Mouse (Mus musculus) lung, embryonic 14.5 days (tissue): ENCODE data around the gene Entpd7. TPM values are rescaled to one million over a fixed set of nuclear protein-coding genes. Genes with fewer than 3 reads are reported as not detected.

Experiments used
- ATAC-seq: fragments of 200-750 bp; cut with Nextera tagmentation; 2 replicates; pipeline ENCODE4 v1.8.0; 2017; ENCODE audit warnings: mild to moderate bottlenecking, moderate TSS enrichment, moderate library complexity; ENCODE audit not compliant: insufficient read depth
- DNase-seq: peaks from one replicate; pipeline ENCODE4 v3.0.0-alpha.2; 2015
- H3K27ac ChIP-seq: fragments of 300-500 bp; sonication (generic); 2 replicates; pipeline ENCODE4 v1.5.1; 2014; ENCODE audit warnings: low read depth, mild to moderate bottlenecking, moderate library complexity
- H3K27me3 ChIP-seq: fragments of 300-500 bp; sonication (generic); 2 replicates; pipeline ENCODE4 v1.6.1; 2014; ENCODE audit warnings: low read length, control low read depth; ENCODE audit not compliant: insufficient read depth
- H3K36me3 ChIP-seq: fragments of 300-500 bp; sonication (generic); 2 replicates; pipeline ENCODE4 v1.6.1; 2014; ENCODE audit warnings: control low read depth; ENCODE audit not compliant: insufficient read depth
- H3K4me1 ChIP-seq: fragments of 300-500 bp; sonication (generic); 2 replicates; pipeline ENCODE4 v1.6.1; 2014; ENCODE audit warnings: antibody characterized with exemption, control low read depth; ENCODE audit not compliant: insufficient read depth
- H3K4me2 ChIP-seq: fragments of 300-500 bp; sonication (generic); 2 replicates; pipeline ENCODE4 v1.6.1; 2014; ENCODE audit warnings: mild to moderate bottlenecking
- H3K4me3 ChIP-seq: fragments of 300-500 bp; sonication (generic); 2 replicates; pipeline ENCODE4 v1.5.1; 2014; ENCODE audit warnings: low read depth, low read length
- H3K9ac ChIP-seq: fragments of 300-500 bp; sonication (generic); 2 replicates; pipeline ENCODE4 v1.6.1; 2014
- H3K9me3 ChIP-seq: fragments of 300-500 bp; sonication (generic); 2 replicates; pipeline ENCODE4 v1.6.1; 2016; ENCODE audit warnings: low read depth, low read length, control low read depth
- CTCF ChIP-seq: IDR thresholded peaks from 2 replicates; pipeline ENCODE4 v1.5.1; 2016; ENCODE audit warnings: antibody characterized with exemption, low read depth
- WGBS: fragments of 180-500 bp; shearing (Covaris S2); extraction: QIAGEN DNeasy Blood & Tissue Kit; methylation state at CpG from one replicate; pipeline ENCODE4 v1.1.7; 2014; 5-methylcytosine and 5-hydroxymethylcytosine counted together
- polyA plus RNA-seq: library from polyadenylated mRNA; unstranded; fragments of >200 nt; fragmentation: Nextera tagmentation; extraction: Ambion mirVana; gene quantifications from 2 replicates; pipeline ENCODE4 v1.2.1, GENCODE M21; 2014

Gene Entpd7
- polyA plus RNA-seq, 1 experiment from 2014 or later, result 15.2 TPM

DNA sequence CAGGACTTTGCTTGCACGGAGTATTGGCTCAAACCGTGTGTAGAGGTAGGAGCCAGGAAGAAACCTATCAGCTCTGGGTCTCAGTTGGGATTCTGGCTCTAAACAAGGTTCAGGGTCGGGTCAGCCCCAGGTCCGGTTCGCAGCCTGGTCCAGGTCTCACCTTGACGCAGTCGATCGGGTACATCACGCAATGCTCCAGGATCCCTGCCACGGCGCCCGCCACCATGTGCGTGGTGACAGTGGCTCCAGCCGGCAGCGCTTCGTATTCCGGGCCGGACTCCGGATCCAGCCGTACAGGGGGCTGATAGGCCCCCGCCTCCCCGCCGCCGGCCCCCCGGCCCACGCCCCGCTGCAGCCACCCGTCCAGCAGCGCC is 15.2 kb upstream of the Entpd7 start:
- peak; percentile 19 for ATAC-seq

DNA sequence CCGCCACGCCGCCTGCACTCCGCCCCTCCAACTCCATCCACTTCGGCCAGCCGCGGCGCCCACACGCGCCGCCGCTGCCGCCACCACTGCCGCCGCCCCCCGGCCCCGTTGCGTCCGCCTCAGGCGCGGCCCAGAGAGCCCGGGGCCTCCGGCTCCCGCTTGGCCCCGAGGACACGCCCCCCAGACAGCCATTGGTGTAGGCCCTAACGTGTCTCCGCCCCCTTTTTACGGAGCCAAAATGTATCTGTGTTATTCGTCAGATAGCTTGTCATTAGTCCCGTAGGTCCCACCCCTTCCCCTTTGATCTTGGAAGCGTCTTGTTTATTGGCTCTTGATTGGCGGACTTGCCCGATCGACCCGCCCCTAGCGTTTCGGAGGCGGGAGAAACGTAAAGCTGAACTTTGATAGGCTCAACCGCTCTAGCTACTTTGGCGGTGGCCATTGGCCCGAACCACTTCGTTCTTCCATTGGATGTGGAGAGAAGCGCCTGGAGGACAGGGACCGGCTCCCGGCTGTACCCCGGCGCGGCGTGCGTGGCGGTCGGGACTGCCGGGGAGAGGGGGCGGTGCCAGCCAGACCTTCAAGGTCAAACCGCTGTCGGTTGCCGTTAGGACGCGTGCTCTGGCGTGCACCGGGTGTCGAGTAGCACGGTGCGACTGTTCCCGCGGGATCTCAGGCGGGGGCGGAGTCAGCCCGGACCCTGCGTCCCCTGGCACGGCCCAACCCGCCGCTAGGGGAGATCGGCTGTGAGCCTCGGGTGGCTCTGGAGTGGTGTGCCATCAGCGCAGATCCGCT is 14.5 kb upstream of the Entpd7 start, which contains the start of gene Slc25a28:
Slc25a28 (minus strand) TSS at position 152 of the 795 bp plus-strand sequence.
- Histone ChIP-seq H3K27me3 (no peaks in the 10 kb centered on the region), H3K9me3 (no peaks in the 10 kb centered on the region), H3K4me3 (peak within 1 kb of the TSS; percentile 86), H3K4me2 (peak within 1 kb of the TSS; percentile 94), H3K9ac (peak within 1 kb of the TSS; percentile 86), H3K27ac (peak within 1 kb of the TSS; percentile 97), H3K36me3 (no peaks in the 10 kb centered on the region), H3K4me1 (peaks cover 5% of the 10 kb centered on the region; the same call in 1 of the 2 replicates)
- WGBS, result under 1% methylated on average over 76 of the region's 79 CpGs
- ATAC-seq, result peak; percentile 97
- TF ChIP-seq CTCF, result peak; percentile 95
- peak; percentile 100 for DNase-seq

More for the DNA sequence above, 15.2 kb upstream of the Entpd7 start:
- under 1% methylated on average over 25 of the region's 29 CpGs for WGBS
- Histone ChIP-seq H3K4me3 (peak overlapping the region; percentile 86), H3K4me1 (peaks cover 5% of the 10 kb centered on the region; the same call in 1 of the 2 replicates), H3K27me3 (no peaks in the 10 kb centered on the region), H3K36me3 (peaks cover 3% of the 10 kb centered on the region; the same call in 1 of the 2 replicates), H3K9me3 (no peaks in the 10 kb centered on the region), H3K4me2 (peak overlapping the region; percentile 84), H3K27ac (peak overlapping the region; percentile 72), H3K9ac (peak overlapping the region; percentile 86)
- no peak for TF ChIP-seq CTCF
- no peak for DNase-seq

DNA sequence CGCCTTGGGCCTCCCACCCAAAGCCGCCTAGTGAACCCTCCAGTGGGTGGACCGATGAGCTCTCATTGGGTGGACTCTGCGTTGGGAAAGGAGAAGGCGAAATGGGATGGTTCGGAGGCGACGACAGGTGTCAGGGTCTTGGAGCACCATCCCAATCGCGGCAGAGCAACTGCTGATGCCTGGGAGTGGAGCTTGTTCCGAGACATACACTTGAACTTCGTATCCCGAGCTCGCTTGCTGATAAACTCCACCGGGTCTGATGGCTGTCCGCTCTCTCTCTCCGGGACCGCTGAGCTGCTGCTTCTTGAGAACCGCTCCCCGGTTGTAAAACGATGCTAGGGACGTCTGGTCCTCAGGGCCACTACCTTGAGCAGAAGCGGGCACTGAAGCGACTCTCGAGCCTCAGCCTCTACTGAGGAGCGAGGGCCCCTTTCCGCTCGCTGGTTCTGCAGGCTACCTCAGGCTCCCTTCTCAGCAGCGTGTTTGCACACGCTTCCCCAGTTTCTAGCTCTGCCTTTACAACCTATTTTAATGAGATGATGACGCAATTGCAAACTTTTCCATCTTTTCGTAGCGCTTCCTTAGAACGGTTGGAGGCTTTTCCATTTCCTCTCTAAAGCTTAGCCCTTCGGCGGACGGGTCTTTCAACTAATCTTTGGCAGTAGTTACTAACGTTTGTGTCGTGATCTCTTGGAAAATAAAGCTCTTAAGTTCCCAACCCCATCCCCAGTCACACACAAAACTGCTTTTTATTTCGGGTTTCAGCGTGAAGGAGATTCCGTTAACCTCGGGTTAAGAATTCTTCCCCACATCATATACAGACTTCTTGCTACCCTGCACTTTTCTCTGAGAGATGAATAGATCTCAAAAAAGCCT is 13.7 kb upstream of the Entpd7 start:
- DNase-seq (peak; percentile 67), ATAC-seq (peak; percentile 3; the same call in 1 of the 2 replicates)
- TF ChIP-seq CTCF, result no peak
- H3K9ac ChIP-seq, result peak overlapping the region; percentile 58
- H3K4me3 ChIP-seq, result peak overlapping the region; percentile 86
- H3K27ac ChIP-seq, result peak overlapping the region; percentile 97
- H3K4me1 ChIP-seq, result peaks cover 5% of the 10 kb centered on the region; the same call in 1 of the 2 replicates
- 2% methylated on average over 43 of the region's 43 CpGs for WGBS
- H3K27me3 ChIP-seq, result no peaks in the 10 kb centered on the region
- H3K4me2 ChIP-seq, result peak overlapping the region; percentile 94
- no peaks in the 10 kb centered on the region for H3K9me3 ChIP-seq
- no peaks in the 10 kb centered on the region for H3K36me3 ChIP-seq

DNA sequence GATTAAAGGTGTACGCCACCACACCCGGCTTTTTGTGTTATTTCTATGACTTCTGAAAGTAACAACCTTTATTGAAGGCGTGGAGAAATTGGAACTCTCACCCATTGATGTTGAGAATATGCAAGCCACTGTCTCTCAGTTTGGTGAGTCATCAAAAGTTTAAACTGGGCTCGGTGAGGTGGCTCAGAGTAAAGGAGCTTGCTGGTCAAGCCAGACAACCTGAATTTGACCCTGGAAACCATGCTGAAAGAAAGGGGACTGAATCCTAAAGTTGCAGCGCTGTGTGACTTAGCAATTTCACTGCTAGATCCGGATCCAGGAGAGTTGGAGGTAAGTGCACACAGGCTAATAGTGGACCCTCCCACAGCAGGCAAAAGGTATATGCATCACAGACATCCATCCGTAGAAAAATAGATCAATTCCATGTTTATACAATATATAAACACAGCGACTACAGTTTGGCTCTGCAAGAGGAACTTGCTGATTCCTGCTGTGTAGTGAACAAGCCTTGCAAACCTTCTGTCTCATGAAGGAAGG is 10.9 kb upstream of the Entpd7 start:
- Histone ChIP-seq H3K4me2 (no peak overlapping the region), H3K27me3 (no peaks in the 10 kb centered on the region), H3K4me3 (no peak overlapping the region), H3K9me3 (no peaks in the 10 kb centered on the region), H3K4me1 (0 out of 2 replicates have a peak, but pooled peaks cover 1% of the 10 kb centered on the region), H3K9ac (no peak overlapping the region), H3K27ac (no peak overlapping the region), H3K36me3 (no peaks in the 10 kb centered on the region)
- DNase-seq (no peak), ATAC-seq (no peak)
- no peak for TF ChIP-seq CTCF
- WGBS, result 63% methylated on average over 8 of the region's 8 CpGs

DNA sequence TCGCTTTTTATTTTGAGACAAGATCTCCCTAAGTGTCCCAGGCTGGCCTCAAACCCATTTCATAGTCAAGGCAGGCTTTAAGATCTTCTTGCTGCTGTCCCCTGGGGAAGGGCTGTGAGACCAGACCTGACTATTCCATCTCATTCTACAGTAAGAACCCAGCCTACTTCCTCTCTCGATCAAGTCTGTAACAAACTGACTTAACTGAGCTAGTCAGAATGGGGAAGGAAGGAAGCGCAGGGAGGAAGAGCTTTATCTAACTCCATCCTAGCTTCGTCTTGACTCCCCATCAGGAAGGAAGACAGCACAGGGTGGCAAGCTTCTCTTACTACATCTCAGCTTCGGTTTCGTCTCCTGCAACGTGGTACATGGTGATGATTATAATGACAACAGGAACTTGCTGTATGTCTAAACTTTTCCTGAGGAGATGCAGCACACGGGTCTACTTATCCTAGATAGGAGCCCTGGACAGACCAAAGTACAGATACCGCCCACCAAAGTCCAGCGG is 9.9 kb upstream of the Entpd7 start:
- DNase-seq, result no peak
- H3K4me1 ChIP-seq, result no peaks in the 10 kb centered on the region
- no peak overlapping the region for H3K27ac ChIP-seq
- ATAC-seq, result no peak
- H3K27me3 ChIP-seq, result no peaks in the 10 kb centered on the region
- H3K36me3 ChIP-seq, result no peaks in the 10 kb centered on the region
- H3K9me3 ChIP-seq, result no peaks in the 10 kb centered on the region
- H3K4me3 ChIP-seq, result no peak overlapping the region
- no peak overlapping the region for H3K4me2 ChIP-seq
- no peak overlapping the region for H3K9ac ChIP-seq
- WGBS, result 71% methylated on average over 10 of the region's 10 CpGs
- no peak for TF ChIP-seq CTCF

DNA sequence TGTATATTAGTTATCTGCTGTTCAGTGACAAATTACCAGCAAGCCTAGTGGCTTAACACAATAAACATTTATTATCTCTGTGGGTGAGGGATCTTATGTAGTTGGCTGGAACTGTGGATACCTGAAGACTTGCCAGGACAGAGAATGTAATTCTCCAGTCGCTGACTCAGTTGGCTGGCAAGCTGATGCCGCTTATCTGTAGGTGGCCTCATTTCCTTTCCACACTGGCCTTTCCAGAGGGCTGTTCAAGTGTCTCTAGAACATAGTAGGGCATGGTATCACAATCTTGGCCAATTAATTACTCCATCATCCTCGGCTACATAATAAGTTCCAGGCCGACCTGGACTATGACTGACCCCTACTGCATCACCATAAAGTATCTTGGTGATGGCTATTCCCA is 7.9 kb upstream of the Entpd7 start:
- DNase-seq, result no peak
- Histone ChIP-seq H3K27ac (no peak overlapping the region), H3K9ac (no peak overlapping the region), H3K4me2 (no peak overlapping the region), H3K27me3 (no peaks in the 10 kb centered on the region), H3K4me3 (no peak overlapping the region), H3K36me3 (no peaks in the 10 kb centered on the region), H3K4me1 (no peaks in the 10 kb centered on the region), H3K9me3 (no peaks in the 10 kb centered on the region)
- TF ChIP-seq CTCF, result no peak
- WGBS, result 83% methylated on average over 4 of the region's 4 CpGs
- no peak for ATAC-seq
